Mouse (Mus musculus): Measurements from ENCODE around the gene Poldip2.
"Not testable (repeated sequence)": the region's sequence is repeated elsewhere in the genome, so short reads cannot be mapped to it uniquely, and the experiment has no call there.

Poldip2 gene

DNA sequence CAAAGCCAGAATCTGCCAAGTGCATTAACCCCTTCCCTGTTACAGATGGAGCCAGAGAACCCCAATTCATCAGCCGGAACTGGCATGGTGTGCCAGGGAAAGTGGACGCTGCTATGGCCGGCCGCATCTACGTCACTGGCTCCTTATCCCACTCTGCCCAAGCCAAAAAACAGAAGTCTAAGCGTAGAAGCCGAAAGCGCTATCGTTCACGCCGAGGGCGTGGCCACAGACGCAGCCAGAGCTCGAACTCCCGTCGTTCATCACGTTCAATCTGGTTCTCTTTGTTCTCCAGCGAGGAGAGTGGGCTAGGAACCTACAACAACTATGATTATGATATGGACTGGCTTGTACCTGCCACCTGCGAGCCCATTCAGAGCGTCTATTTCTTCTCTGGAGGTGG, 10.5 kb upstream of the Poldip2 start:
- no peak for DNase-seq (ENCODE audit: low spot score in 2 of 2)

- no peak for DNase-seq (ENCODE audit: low spot score in 2 of 2)
Observed at GRCm38 (mm10) chr11:78502909-78503650, 8.9 kb upstream of the Poldip2 start, which contains the start of gene Sebox. Sebox (plus strand) TSS chr11:78503447.

- no peak for DNase-seq (ENCODE audit: low spot score in 2 of 2)
Observed at GRCm38 (mm10) chr11:78505430-78505829, 6.6 kb upstream of the Poldip2 start.

- DNase-seq (ENCODE audit: low spot score in 2 of 2), result peak in 1 of 2 experiments; percentile 41
Observed at GRCm38 (mm10) chr11:78509148-78509547, 2.8 kb upstream of the Poldip2 start.

DNA sequence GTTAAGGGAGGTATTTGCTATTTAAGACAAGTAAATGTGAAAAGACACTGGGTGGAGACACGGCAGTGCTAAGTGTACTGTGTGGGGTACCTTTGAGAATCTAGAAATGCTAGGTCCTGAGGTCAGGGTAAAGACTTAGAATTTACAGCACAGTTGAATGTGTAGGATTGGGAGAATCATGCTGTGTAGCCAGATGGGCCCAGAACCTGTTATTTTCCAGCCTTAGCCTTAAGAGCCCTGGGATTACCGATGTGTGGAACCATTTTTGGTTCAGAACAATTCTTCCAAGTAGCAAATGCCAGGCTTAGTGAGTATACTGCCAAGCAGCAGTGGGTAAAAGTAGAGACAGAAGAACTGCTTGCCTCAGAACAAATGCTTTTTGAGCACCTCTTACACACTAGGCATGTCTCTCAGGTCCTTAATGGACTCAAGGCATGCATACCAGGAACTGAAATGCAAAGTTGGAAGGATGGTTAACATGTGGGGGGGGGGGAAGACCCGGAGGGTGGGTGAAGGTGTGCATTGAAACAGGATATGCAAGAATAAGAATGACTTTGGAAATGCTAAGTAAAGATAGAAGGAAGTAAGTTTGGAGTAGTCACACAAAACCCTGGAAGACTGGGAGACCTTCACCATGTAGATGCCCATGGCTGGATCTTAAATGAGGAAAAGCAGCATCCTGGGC, 1.3 kb downstream of the Poldip2 start:
- DNase-seq (ENCODE audit: low spot score in 2 of 2), result no peak

- DNase-seq (ENCODE audit: low spot score in 2 of 2), result no peak
Observed at GRCm38 (mm10) chr11:78515549-78516325, 3.7 kb downstream of the Poldip2 start.

- DNase-seq (ENCODE audit: low spot score in 2 of 2), result no peak
Observed at GRCm38 (mm10) chr11:78518931-78519330, 6.9 kb downstream of the Poldip2 start.

DNA sequence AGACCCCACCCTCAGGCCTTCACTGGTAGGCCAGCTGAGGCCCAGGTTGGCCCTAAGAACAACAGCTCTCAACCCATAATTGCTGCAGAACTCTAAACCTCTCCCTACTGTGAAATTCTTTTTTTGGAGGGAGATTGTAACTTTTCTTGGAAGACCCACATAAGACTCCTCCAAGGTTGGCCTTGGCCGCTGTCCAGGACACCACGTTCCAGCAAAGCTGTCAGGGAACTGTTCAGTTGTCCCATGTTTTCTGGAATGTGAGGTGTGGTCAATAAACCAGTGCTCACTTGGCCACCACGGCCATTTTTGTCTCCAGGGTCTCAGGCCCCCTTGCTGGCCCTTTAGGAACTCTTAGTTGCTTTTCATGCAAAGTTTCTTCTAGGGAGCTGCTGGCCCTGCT, 9.9 kb downstream of the Poldip2 start:
- DNase-seq (ENCODE audit: low spot score in 2 of 2), result no peak

DNA sequence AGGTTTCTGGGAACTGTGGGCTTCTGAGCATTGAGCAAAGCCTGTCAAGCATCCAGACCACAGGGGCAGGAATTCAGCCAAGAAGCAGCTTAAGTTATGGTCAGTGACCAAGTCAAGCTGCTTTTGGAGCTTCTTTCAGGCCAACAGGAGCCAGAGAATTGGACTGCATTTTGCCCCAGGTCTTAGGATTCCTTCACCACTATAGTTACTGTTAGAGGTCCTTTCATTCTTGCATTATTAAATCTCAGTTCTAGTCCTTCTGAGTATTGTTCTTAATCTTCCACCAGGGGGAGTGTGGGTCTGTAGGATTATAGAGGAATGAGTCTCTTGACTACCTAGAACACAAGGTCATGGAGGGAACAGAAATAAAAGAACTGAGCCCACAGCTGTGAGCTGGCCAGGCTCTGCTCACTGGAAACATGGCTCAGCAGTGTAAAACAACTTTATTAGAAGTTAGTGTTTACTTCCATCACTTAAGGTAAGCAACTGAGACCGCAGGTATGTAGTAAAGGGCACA, 10.5 kb downstream of the Poldip2 start:
- DNase-seq (ENCODE audit: low spot score in 2 of 2), result no peak

DNA sequence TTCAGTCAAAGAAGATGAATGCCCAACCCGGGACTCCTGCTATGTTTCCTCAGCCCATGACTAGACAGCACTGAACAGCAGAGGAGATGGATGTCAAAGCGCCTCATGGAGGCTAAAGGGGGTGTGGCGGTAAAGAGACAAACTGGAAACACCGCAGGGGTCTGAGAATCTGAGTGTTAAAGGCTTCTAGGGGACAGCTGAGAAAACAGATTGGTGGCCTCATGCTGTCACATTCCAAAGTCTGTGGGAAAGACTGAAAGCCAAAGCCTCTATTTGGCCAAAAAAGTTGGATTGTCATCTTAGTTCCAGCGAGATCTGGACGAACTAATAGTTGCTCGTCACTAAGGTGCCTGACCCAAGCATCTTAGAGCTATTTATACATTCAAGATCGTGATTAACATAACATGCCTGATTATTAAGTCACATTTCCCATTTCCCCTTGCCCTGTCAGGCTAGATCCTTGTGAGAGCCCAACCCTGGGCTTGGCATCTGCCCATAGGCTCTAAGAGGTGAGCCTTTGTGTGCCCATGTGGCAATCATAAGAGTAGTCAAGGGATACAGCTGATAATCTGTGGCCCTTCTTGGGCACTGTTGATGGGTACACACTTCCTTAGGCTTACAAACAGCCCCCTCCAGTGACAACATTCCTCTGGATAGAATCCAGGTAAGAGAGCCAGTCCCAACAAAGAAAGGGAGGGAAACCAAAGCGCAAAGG, 11.4 kb downstream of the Poldip2 start:
- DNase-seq (ENCODE audit: low spot score in 2 of 2), result no peak

DNA sequence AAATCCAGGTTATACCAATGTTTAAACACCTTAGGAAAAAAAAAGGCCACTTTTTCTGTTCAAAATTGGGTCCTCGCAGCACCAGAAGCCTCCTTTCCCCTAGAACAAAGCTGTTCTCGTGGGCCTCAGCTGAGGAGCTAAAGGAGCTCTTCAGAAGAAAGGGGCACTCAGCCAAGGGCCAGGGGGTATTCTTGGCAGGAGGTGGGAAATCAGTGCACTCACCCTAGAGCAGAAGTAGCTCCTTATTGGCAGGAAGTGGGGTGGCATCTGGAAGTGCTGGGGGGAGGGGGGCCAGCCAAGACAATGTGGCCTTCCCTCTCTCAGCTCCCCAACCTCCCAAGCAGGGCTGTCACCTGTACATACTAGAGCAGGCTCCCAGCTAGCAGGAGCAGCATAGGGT, 12.8 kb downstream of the Poldip2 start:
- DNase-seq (ENCODE audit: low spot score in 2 of 2), result no peak

- DNase-seq (ENCODE audit: low spot score in 2 of 2), result no peak
Observed at GRCm38 (mm10) chr11:78528714-78529113, 16.7 kb downstream of the Poldip2 start.

- no peak for DNase-seq (ENCODE audit: low spot score in 2 of 2)
Observed at GRCm38 (mm10) chr11:78530001-78530400, 18.0 kb downstream of the Poldip2 start.

DNA sequence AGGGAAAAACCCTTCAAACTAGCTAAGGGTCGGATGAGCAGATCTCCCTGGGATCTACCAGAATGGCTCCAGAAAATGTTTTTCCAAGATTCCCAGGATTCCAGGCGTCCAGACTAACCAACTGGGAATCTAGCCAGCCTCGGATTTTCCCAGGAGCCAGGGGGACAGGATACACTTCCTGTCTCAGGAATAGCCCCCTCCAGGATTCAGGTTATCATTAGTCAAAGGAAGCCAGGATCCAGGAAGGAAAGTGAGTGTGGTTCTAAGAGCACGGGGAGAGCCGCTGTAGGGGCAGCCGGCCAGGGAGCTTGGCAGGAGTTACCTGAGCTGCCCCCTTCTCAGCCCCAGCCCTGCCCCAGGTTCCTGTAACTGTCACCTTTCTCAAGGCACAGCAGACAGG, 19.1 kb downstream of the Poldip2 start:
- no peak for DNase-seq (ENCODE audit: low spot score in 2 of 2)

GRCm38 (mm10) chr11:78531515-78531914, 19.5 kb downstream of the Poldip2 start:
- not testable (repeated sequence) for DNase-seq (ENCODE audit: low spot score in 2 of 2)

GRCm38 (mm10) chr11:78534516-78534915, 22.5 kb downstream of the Poldip2 start:
- no peak for DNase-seq (ENCODE audit: low spot score in 2 of 2)

DNA sequence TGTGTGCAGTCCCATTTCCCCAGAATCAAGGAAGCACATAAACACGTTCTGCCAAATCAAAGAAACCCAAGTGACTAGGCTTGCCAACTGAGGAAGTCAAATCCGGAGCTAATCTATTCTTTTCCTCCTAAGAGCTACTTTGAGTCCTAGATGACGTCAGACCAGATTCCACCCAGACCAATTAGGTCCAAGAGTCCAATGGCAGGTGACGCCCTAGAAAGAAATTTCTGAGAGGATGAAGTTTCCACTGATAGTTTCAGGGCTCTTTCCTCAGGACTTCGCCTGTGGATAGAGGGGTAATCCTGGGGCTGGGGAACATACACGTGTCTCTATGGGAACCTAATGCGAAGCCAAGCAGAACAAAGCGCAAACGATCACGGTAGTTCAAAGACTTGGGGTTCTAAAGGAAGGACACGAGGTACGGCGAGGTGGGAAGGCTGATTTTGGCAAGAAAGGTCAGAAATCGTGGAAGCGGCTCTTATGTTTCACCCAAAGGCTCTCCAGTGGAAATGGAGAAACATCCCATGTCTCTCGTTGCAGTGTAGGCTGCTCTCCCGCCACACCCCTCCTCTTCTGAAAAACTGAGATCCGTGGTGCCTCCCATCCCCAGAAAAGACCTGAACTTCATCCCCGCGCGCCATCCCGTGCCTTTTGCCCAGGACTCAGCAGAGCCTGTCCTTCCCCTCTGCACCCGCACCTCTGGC, 23.5 kb downstream of the Poldip2 start:
- no peak for DNase-seq (ENCODE audit: low spot score in 2 of 2)

DNA sequence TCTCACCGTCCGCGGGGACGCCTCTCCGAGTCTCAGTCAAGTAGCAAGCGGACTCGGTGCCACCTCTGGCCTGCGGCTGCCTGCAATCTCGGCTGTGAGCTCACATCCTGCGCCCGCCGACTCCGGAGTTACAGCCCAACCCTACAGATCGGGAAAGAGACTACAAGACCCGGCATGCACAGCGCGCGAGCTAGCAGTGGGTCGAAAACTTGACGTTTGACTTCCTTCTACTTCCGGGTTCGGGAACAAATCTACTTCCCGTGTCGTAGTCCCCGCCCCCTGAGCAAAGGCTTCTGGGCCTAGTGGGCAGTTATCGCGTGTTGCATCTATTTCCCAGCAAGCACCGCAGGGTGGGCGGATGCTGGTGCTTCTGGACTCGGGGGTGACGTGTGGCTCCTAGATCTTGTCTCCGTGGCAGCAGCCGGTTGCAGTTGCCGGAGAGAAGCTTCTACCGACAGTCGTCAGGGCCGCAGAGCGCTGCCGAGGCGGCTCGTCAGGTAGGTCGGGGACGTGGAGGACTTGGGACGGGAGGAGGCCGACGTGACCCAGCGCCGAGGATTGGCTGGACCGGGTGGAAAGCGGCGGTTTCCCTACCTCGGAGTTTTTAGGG, 24.2 kb downstream of the Poldip2 start, which contains the start of the genes Tnfaip1 and Ift20:
Gene Tnfaip1, minus strand, starts transcription at position 253 of the 610 bp plus-strand sequence.
Gene Ift20, plus strand, starts transcription at position 282 of the 610 bp plus-strand sequence.
- peak; percentile 98 to 99 for DNase-seq (ENCODE audit: low spot score in 2 of 2)

DNA sequence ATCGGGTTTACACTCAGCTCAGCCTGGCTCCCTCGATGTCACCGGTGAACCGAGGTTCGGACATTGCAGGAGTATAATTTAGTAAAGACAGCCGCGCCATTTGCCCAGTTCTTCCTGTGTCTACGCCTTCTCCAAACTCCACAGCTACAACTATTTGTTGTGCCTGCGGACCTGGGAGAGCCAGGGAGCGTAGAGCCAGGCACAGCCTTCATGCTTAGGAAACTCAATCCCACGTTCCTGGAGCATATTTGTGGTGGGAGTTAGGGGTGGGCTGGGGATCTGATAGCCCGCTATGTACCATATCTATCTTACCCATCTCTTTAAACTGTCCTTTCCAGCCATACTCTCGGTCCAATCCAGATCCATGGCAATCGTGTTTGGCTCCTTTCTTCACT, 24.7 kb downstream of the Poldip2 start:
- DNase-seq (ENCODE audit: low spot score in 2 of 2), result no peak

GRCm38 (mm10) chr11:78540358-78540757, 28.4 kb downstream of the Poldip2 start:
- DNase-seq (ENCODE audit: low spot score in 2 of 2), result no peak

Data from natural killer cell, adult 2 months (primary cell).